Mouse (Mus musculus): ENCODE measurements around the gene Siglecg. TPM values are rescaled to one million over a fixed set of nuclear protein-coding genes. Genes with fewer than 3 reads are reported as not detected.

Siglecg gene
- total RNA-seq (2023): 349 to 365 TPM (median 363 TPM) in 4 replicates

DNA sequence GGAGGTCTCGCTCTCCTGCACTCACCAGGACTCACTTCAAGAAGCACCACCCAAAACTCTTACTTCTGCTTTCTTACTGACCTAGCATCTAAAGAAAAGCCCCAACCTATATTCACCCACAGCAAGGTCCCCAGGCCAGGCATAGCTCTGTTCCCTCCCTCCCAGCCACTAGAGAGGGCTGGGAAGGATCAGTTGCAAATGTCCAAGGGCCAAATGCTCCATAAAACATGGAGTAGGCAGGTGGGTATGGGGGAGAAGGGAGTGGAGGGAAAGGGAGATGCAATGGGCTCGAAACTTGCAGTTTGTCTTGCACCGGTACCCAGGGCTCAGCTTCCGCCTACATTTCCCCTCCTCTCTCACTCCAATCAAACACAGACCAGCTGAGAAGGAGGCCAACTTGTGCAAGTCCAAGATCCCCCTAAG, at the start of gene Siglecg:
Gene Siglecg, plus strand, starts transcription at position 74 of the 423 bp plus-strand sequence.

GRCm38 (mm10) chr7:43427406-43427805, 19.4 kb downstream of the Siglecg start, which contains the start of gene Lim2:
TSS of gene Lim2 (plus strand) at chr7:43427670.

GRCm38 (mm10) chr7:43436341-43437255, 28.6 kb downstream of the Siglecg start, which contains the start of gene Nkg7:
TSS of gene Nkg7 (plus strand) at chr7:43437073.

DNA sequence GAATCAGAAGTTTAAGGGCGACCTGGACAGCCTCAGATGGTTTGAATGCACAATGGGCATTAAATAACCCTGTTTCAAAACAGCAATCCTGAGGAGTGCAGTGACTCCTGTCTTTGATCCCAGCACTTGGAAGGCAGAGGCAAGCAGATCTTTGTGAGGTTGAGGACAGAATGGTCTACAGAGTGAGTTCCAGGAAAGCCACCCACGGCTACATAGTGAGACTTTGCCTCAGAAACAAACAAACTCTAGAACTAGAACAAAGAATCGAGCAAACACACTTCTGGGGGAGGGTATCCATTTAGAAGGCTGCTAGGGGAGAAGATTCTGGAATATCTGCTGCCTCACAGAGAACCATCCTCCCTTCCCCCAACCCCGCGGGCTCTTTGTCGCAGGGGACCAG, 32.5 kb downstream of the Siglecg start, which contains the start of gene Cldnd2:
Gene Cldnd2, plus strand, starts transcription at position 301 of the 400 bp plus-strand sequence.

GRCm38 (mm10) chr7:43443917-43444293, 35.9 kb downstream of the Siglecg start, which contains the start of the genes Etfb and Gm45233:
TSS of gene Etfb (plus strand) at chr7:43444083.
TSS of gene Gm45233 (plus strand) at chr7:43444128.

DNA sequence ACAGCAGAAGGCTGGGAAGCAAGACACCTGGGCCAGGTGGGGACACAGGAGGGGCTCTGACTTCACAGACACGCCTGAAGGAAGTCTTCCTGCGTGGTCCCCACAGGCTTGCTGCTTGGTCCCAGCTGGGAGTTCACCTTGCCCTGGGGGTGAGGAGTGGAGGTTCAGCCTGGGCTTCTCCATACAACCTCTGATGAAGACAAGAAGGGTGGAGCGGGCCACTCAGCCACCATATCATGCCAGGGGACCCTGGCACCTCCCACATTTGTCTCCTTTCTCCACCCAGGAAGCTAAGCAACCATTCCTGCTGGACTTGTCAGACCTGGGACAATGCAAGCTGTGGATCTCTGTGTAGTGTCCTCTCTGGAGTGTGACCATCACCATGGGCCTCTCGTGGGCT, 54.8 kb downstream of the Siglecg start, which contains the start of gene Vsig10l:
Gene Vsig10l, plus strand, starts transcription at position 301 of the 400 bp plus-strand sequence.

Other genes with a start within 250 kb of the Siglecg start
- 26.4 to 30.3 TPM (median 28.8 TPM) in 4 replicates for gene Zfp715, start 94.9 kb upstream of the Siglecg start, total RNA-seq (2023)
- gene Siglecf, start 56.9 kb upstream of the Siglecg start, total RNA-seq (2023): 0.37 to 0.39 TPM in 2 of 4 replicates, not detected in the others
- gene Lim2, start 19.5 kb downstream of the Siglecg start, total RNA-seq (2023): not detected in 4 replicates
- gene Nkg7, start 28.9 kb downstream of the Siglecg start, total RNA-seq (2023): 1.2 to 2.3 TPM (median 1.4 TPM) in 4 replicates
- gene Cldnd2, start 32.6 kb downstream of the Siglecg start, total RNA-seq (2023): not detected in 4 replicates
- 34.5 to 38.9 TPM (median 38.1 TPM) in 4 replicates for gene Etfb, start 35.9 kb downstream of the Siglecg start, total RNA-seq (2023)
- 1.3 TPM in 1 of 4 replicates, not detected in the others for gene Gm45233, start 35.9 kb downstream of the Siglecg start, total RNA-seq (2023)
- 2.0 to 4.9 TPM (median 2.6 TPM) in 4 replicates for gene Vsig10l, start 54.9 kb downstream of the Siglecg start, total RNA-seq (2023)
- not detected in 4 replicates for gene Iglon5, start 81.9 kb downstream of the Siglecg start, total RNA-seq (2023)
- gene 4931406B18Rik, start 97.7 kb downstream of the Siglecg start, total RNA-seq (2023): not detected in 4 replicates
- 1.9 to 3.1 TPM (median 2.9 TPM) in 4 replicates for gene Cd33, start 136.2 kb downstream of the Siglecg start, total RNA-seq (2023)
- gene Zfp658, start 154.1 kb downstream of the Siglecg start, total RNA-seq (2023): 2.2 to 3.0 TPM (median 2.9 TPM) in 4 replicates
- gene Zfp719, start 171.4 kb downstream of the Siglecg start, total RNA-seq (2023): 9.0 to 13.8 TPM (median 10.3 TPM) in 4 replicates
- gene Zfp819, start 199.0 kb downstream of the Siglecg start, total RNA-seq (2023): 0.30 to 0.34 TPM in 2 of 4 replicates, not detected in the others
- not detected in 4 replicates for gene Ceacam18, start 226.5 kb downstream of the Siglecg start, total RNA-seq (2023)